Mouse (Mus musculus): ENCODE measurements around the gene Ptrhd1. TPM values are rescaled to one million over a fixed set of nuclear protein-coding genes. Genes with fewer than 3 reads are reported as not detected.

Gene Ptrhd1
- polyA plus RNA-seq, 1 experiment from 2014 or later: 7.6 TPM

- no peaks in the 10 kb centered on the region for H3K4me1 ChIP-seq (ENCODE audit: insufficient read depth)
- ATAC-seq (ENCODE audit: insufficient read depth) (no peak), DNase-seq (no peak)
- no peak overlapping the region for H3K4me3 ChIP-seq (ENCODE audit: low read depth, low read length)
- H3K4me2 ChIP-seq: no peak overlapping the region
- peaks cover 2% of the 10 kb centered on the region; the same call in 1 of the 2 replicates for H3K36me3 ChIP-seq (ENCODE audit: insufficient read depth)
- no peak overlapping the region for H3K9ac ChIP-seq
- no peaks in the 10 kb centered on the region for H3K27me3 ChIP-seq (ENCODE audit: insufficient read depth, low read length)
- 74% methylated on average over 3 of the region's 3 CpGs for WGBS
- no peaks in the 10 kb centered on the region for H3K9me3 ChIP-seq (ENCODE audit: low read depth, low read length)
- no peak for TF ChIP-seq CTCF (IDR thresholded peaks at IDR 0.05; ENCODE audit: low read depth)
- H3K27ac ChIP-seq (ENCODE audit: low read depth): no peak overlapping the region
Measured at GRCm38 (mm10) chr12:4279878-4280277, 46.1 kb downstream of the Ptrhd1 start.

GRCm38 (mm10) chr12:4285186-4285585 is 51.4 kb downstream of the Ptrhd1 start:
- no peak overlapping the region for H3K4me3 ChIP-seq (ENCODE audit: low read depth, low read length)
- no peaks in the 10 kb centered on the region for H3K27me3 ChIP-seq (ENCODE audit: insufficient read depth, low read length)
- 22% methylated on average over 3 of the region's 3 CpGs for WGBS
- ATAC-seq (ENCODE audit: insufficient read depth) (peak; percentile 62; the same call in 1 of the 2 replicates), DNase-seq (peak; percentile 55)
- no peak overlapping the region for H3K9ac ChIP-seq
- H3K4me1 ChIP-seq (ENCODE audit: insufficient read depth): no peaks in the 10 kb centered on the region
- no peak overlapping the region for H3K4me2 ChIP-seq
- peak overlapping the region; percentile 43; the same call in 1 of the 2 replicates for H3K27ac ChIP-seq (ENCODE audit: low read depth)
- no peaks in the 10 kb centered on the region for H3K9me3 ChIP-seq (ENCODE audit: low read depth, low read length)
- H3K36me3 ChIP-seq (ENCODE audit: insufficient read depth): 0 out of 2 replicates have a peak, but pooled peaks cover 9% of the 10 kb centered on the region
- TF ChIP-seq CTCF (IDR thresholded peaks at IDR 0.05; ENCODE audit: low read depth): no peak

Other genes with a start within 250 kb of the Ptrhd1 start
- gene Efr3b, start 195.1 kb upstream of the Ptrhd1 start, polyA plus RNA-seq (2014; fragmentation: Nextera tagmentation; extraction: Ambion mirVana): 4.1 and 4.6 TPM in 2 replicates
- gene Dnajc27, start 151.4 kb upstream of the Ptrhd1 start, polyA plus RNA-seq (2014; fragmentation: Nextera tagmentation; extraction: Ambion mirVana): 8.0 and 8.7 TPM in 2 replicates
- gene Adcy3, start 100.9 kb upstream of the Ptrhd1 start, polyA plus RNA-seq (2014; fragmentation: Nextera tagmentation; extraction: Ambion mirVana): 10.7 and 14.4 TPM in 2 replicates
- 17.8 and 19.5 TPM in 2 replicates for gene Cenpo, start 267 bp downstream of the Ptrhd1 start, polyA plus RNA-seq (2014; fragmentation: Nextera tagmentation; extraction: Ambion mirVana)
- 11.4 and 13.1 TPM in 2 replicates for gene Ncoa1, start 243.2 kb downstream of the Ptrhd1 start, polyA plus RNA-seq (2014; fragmentation: Nextera tagmentation; extraction: Ambion mirVana)